Mouse (Mus musculus) monocyte, adult 59 days (primary cell): Measurements from ENCODE around the gene Rdh16. TPM values are rescaled to one million over a fixed set of nuclear protein-coding genes. Genes with fewer than 3 reads are reported as not detected.

Source experiments
- total RNA-seq, 2 experiments: library from RNA; stranded (reverse); gene quantifications; one replicate each; pipeline ENCODE4 v1.2.4; 2023

Rdh16 gene
- not detected for total RNA-seq

GRCm38 (mm10) chr10:127800891-127801290 is at the start of gene Rdh16:
Gene Rdh16, plus strand, starts transcription at chr10:127801152.

GRCm38 (mm10) chr10:127751548-127751947 is 49.4 kb upstream of the Rdh16 start, which contains the start of gene Gpr182:
Gene Gpr182, minus strand, starts transcription at chr10:127751732.

GRCm38 (mm10) chr10:127759181-127760110 is 41.5 kb upstream of the Rdh16 start, which contains the start of the genes Rdh1 and Rdh16f1:
Gene Rdh1, plus strand, starts transcription at chr10:127759721.
Gene Rdh16f1, plus strand, starts transcription at chr10:127759787.

GRCm38 (mm10) chr10:127776011-127776410 is 24.9 kb upstream of the Rdh16 start, which contains the start of gene Rdh9:
Gene Rdh9, plus strand, starts transcription at chr10:127776386.

GRCm38 (mm10) chr10:127849628-127850027 is 48.7 kb downstream of the Rdh16 start, which contains the start of gene Rdh19:
Gene Rdh19, plus strand, starts transcription at chr10:127849928.

GRCm38 (mm10) chr10:127866232-127866631 is 65.3 kb downstream of the Rdh16 start, which contains the start of gene Rdh16f2:
Gene Rdh16f2, plus strand, starts transcription at chr10:127866474.

GRCm38 (mm10) chr10:127888605-127889004 is 87.7 kb downstream of the Rdh16 start, which contains the start of gene Rdh7:
Gene Rdh7, minus strand, starts transcription at chr10:127888817.

Other genes starting within 250 kb of the Rdh16 start
- 100 to 1,000 TPM; 860 to 920 TPM for gene Lrp1, start 180.0 kb upstream of the Rdh16 start, total RNA-seq
- gene Stat6, start 158.2 kb upstream of the Rdh16 start, total RNA-seq, result 100 to 1,000 TPM; 278 to 289 TPM
- 1 to 10 TPM; 6.8 to 6.9 TPM for gene Nemp1, start 134.3 kb upstream of the Rdh16 start, total RNA-seq
- gene Nab2, start 132.6 kb upstream of the Rdh16 start, total RNA-seq, result 10 to 100 TPM; 18.2 to 18.5 TPM
- gene Myo1a, start 96.0 kb upstream of the Rdh16 start, total RNA-seq, result not detected
- gene Tac2, start 76.7 kb upstream of the Rdh16 start, total RNA-seq, result not detected
- gene Zbtb39, start 61.6 kb upstream of the Rdh16 start, total RNA-seq, result 10 to 100 TPM; 11.1 to 13.0 TPM
- gene Gpr182, start 49.4 kb upstream of the Rdh16 start, total RNA-seq, result not detected
- not detected for gene Rdh1, start 41.4 kb upstream of the Rdh16 start, total RNA-seq
- not detected for gene Rdh16f1, start 41.4 kb upstream of the Rdh16 start, total RNA-seq
- gene Rdh9, start 24.8 kb upstream of the Rdh16 start, total RNA-seq, result not detected
- gene Rdh19, start 48.8 kb downstream of the Rdh16 start, total RNA-seq, result not detected
- not detected for gene Rdh16f2, start 65.3 kb downstream of the Rdh16 start, total RNA-seq
- gene Rdh7, start 87.7 kb downstream of the Rdh16 start, total RNA-seq, result not detected
- not detected for gene Sdr9c7, start 97.4 kb downstream of the Rdh16 start, total RNA-seq
- not detected for gene Hsd17b6, start 206.5 kb downstream of the Rdh16 start, total RNA-seq
- gene Prim1, start 214.0 kb downstream of the Rdh16 start, total RNA-seq, result 1 to 10 TPM; 2.9 to 3.5 TPM
- 100 to 1,000 TPM; 568 to 584 TPM for gene Naca, start 234.4 kb downstream of the Rdh16 start, total RNA-seq